Mouse (Mus musculus) right cerebral cortex, postnatal 4 days (tissue): ENCODE measurements around the gene Ywhae.
A peak's percentile ranks its signal among the peaks of the same experiment; 100 is the strongest.

Source experiments
- DNase-seq: peaks from one replicate; pipeline ENCODE4 v3.0.0-alpha.2; 2022

Gene Ywhae

GRCm38 (mm10) chr11:75796029-75796445 lies 63.4 kb downstream of the Ywhae start, which contains the start of gene Doc2b:
TSS of gene Doc2b (minus strand) at chr11:75796049.
- peak; percentile 80 for DNase-seq

- DNase-seq: no peak
Observed at GRCm38 (mm10) chr11:75796536-75797246, 64.0 kb downstream of the Ywhae start.

GRCm38 (mm10) chr11:75801369-75801768 lies 68.7 kb downstream of the Ywhae start:
- no peak for DNase-seq

GRCm38 (mm10) chr11:75801771-75802550 lies 69.3 kb downstream of the Ywhae start:
- no peak for DNase-seq

- DNase-seq: no peak
Observed at GRCm38 (mm10) chr11:75807486-75807885, 74.8 kb downstream of the Ywhae start.

GRCm38 (mm10) chr11:75810526-75810925 lies 77.9 kb downstream of the Ywhae start:
- DNase-seq: no peak

- peak; percentile 65 for DNase-seq
Observed at GRCm38 (mm10) chr11:75811900-75812299, 79.2 kb downstream of the Ywhae start.

GRCm38 (mm10) chr11:75813085-75813484 lies 80.4 kb downstream of the Ywhae start:
- no peak for DNase-seq
